Mouse (Mus musculus) heart, postnatal 0 days (tissue): ENCODE measurements around the gene Srrd.

Source experiments
- CTCF ChIP-seq: IDR thresholded peaks from 2 replicates; pipeline ENCODE4 v1.5.1; 2016; ENCODE audit warnings: antibody characterized with exemption, control low read depth, low read depth
- EP300 ChIP-seq: IDR thresholded peaks from 2 replicates; pipeline ENCODE4 v1.6.1; 2016; ENCODE audit warnings: antibody characterized with exemption, low read depth

DNA sequence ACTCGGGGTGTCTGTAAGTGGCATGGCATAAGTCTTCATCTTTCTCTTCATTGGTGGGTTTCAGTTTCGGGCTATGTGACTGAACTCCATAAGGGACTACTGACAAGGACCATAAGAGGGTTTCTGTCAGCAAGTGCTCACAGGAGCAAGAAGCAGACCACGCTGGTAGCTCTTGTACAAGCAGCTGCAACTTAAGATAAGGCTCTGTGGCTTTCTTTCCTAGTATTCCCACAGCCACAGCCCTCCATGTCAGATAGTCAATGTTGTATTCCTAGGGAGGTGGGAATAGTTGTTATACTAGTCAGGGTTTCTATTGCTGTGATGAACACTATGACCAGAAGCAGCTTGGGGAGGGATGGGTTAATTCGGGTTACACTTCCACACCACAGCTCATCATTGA lies 16.7 kb upstream of the Srrd start:
- TF ChIP-seq CTCF (no peak), EP300 (no peak)
